Mouse (Mus musculus) inflammation-experienced regulatory T-cells, adult 16 weeks (primary cell): Measurements from ENCODE around the gene Arntl. TPM values are rescaled to one million over a fixed set of nuclear protein-coding genes. Genes with fewer than 3 reads are reported as not detected.

Source experiments
- polyA plus RNA-seq: library from polyadenylated mRNA; unstranded; fragments of 100-300 nt; shearing (Covaris generic); gene quantifications from one replicate; pipeline ENCODE4 v1.2.1, GENCODE M21; 2017

Arntl gene
- polyA plus RNA-seq: 33.2 TPM

GRCm38 (mm10) chr7:113206644-113207470 lies at the start of gene Arntl:
Gene Arntl, plus strand, starts transcription at chr7:113207465.

Other genes with a start within 250 kb of the Arntl start
- 27.4 TPM for gene Btbd10, start 161.9 kb downstream of the Arntl start, polyA plus RNA-seq
- gene Pth, start 181.1 kb downstream of the Arntl start, polyA plus RNA-seq: not detected